9 mouse cellular contexts compared by ENCODE assay signal in genomic region chr8:66696970-66697843, GRCm38 (mm10). TPM values are rescaled to one million over a fixed set of nuclear protein-coding genes. Genes with fewer than 3 reads are reported as not detected.
DNase-seq lines count a peak whose midpoint lies in the region; ATAC-seq and TF ChIP-seq lines count a peak whose summit lies in the region.
"Had no signal": no experiment of that assay in that cellular context is flagged by ENCODE, and none has a peak within 500 bp of the region (broad histone marks: within the 10 kb centered on the region; RNA-seq: fewer than 3 reads in every experiment).

TSS of gene Npy1r (plus strand) at chr8:66697192.

- ATAC-seq in embryonic facial prominence, embryonic 15.5 days (ENCODE audit: insufficient number of reproducible peaks, low FRiP score, low TSS enrichment, low read depth): 0 out of 2 replicates have a peak, but pooled peaks have one; percentile 29
- peak; percentile 44; the same call in 1 of the 2 replicates for ATAC-seq in heart, postnatal 0 days (ENCODE audit: insufficient read depth, low read depth)
- ATAC-seq in liver, embryonic 13.5 days (ENCODE audit: low read depth): no peak
- no peak for ATAC-seq in granulocyte monocyte progenitor cell, adult 5-6 weeks (replicated peaks; ENCODE audit: poor library complexity, severe bottlenecking)

- H3K27ac ChIP-seq in embryonic facial prominence, embryonic 15.5 days (replicated peaks): no peak within 1 kb of the TSS
- H3K27ac ChIP-seq in heart, postnatal 0 days (ENCODE audit: low read depth): no peak within 1 kb of the TSS
- H3K27ac ChIP-seq in liver, embryonic 13.5 days: no peak within 1 kb of the TSS
- peak within 1 kb of the TSS; percentile 1; the same call in 1 of the 2 replicates for H3K27ac ChIP-seq in olfactory bulb, adult 2 months (ENCODE audit: insufficient read depth, low read depth, low read length)

- H3K9ac ChIP-seq in embryonic facial prominence, embryonic 15.5 days: no peak within 1 kb of the TSS; the same call in 1 of the 2 replicates
- H3K9ac ChIP-seq in heart, postnatal 0 days (replicated peaks; ENCODE audit: low read depth, low read length): peak within 1 kb of the TSS; percentile 38; the same call in 1 of the 2 replicates
- no peak within 1 kb of the TSS for H3K9ac ChIP-seq in liver, embryonic 13.5 days

- H3K36me3 ChIP-seq in embryonic facial prominence, embryonic 15.5 days: no peaks in the 10 kb centered on the region
- no peaks in the 10 kb centered on the region for H3K36me3 ChIP-seq in heart, postnatal 0 days (replicated peaks; ENCODE audit: control insufficient read depth, insufficient read depth, low read length)
- no peaks in the 10 kb centered on the region for H3K36me3 ChIP-seq in liver, embryonic 13.5 days

- peak within 1 kb of the TSS; percentile 40 for H3K4me3 ChIP-seq in embryonic facial prominence, embryonic 15.5 days (replicated peaks)
- peak within 1 kb of the TSS; percentile 43 for H3K4me3 ChIP-seq in heart, postnatal 0 days (ENCODE audit: low read depth, low read length)
- H3K4me3 ChIP-seq in liver, embryonic 13.5 days (replicated peaks): peak within 1 kb of the TSS; percentile 18; the same call in 1 of the 2 replicates
- H3K4me3 ChIP-seq in olfactory bulb, adult 2 months (ENCODE audit: insufficient read depth, low read depth, low read length): peak within 1 kb of the TSS; percentile 63

- 1% methylated on average over 30 of the region's 30 CpGs for WGBS in embryonic facial prominence, embryonic 15.5 days
- under 1% methylated on average over 30 of the region's 30 CpGs for whole genome bisulfite sequencing in heart, postnatal 0 days
- 3% methylated on average over 30 of the region's 30 CpGs for WGBS in liver, embryonic 13.5 days (ENCODE audit: insufficient replicate concordance)
- WGBS in olfactory bulb, adult 2 months: under 1% methylated on average over 30 of the region's 30 CpGs

- peak within 1 kb of the TSS; percentile 64 for H3K4me2 ChIP-seq in embryonic facial prominence, embryonic 15.5 days (replicated peaks)
- H3K4me2 ChIP-seq in heart, postnatal 0 days (ENCODE audit: low read depth, low read length): peak within 1 kb of the TSS; percentile 71
- peak within 1 kb of the TSS; percentile 29; the same call in 1 of the 2 replicates for H3K4me2 ChIP-seq in liver, embryonic 13.5 days

- TF ChIP-seq CTCF in heart, postnatal 0 days (IDR thresholded peaks at IDR 0.05; ENCODE audit: low read depth): peak; percentile 77
- no peak for TF ChIP-seq CTCF in olfactory bulb, adult 2 months (IDR thresholded peaks at IDR 0.05; ENCODE audit: insufficient read depth, low read depth, low read length)

- no peak for TF ChIP-seq EP300 in heart, postnatal 0 days (IDR thresholded peaks at IDR 0.05; ENCODE audit: low read depth)

- DNase-seq in cerebellum, adult 9-10 months: peak; percentile 13
- no peak for DNase-seq in cerebellum, adult 9-11 months
- DNase-seq in heart, postnatal 0 days (ENCODE audit: low spot score): peak; percentile 71
- peak; percentile 44 to 54 for DNase-seq in kidney, postnatal 36 days
- DNase-seq in liver, embryonic 13.5 days: no peak

- peaks cover 9% of the 10 kb centered on the region; the same call in 1 of the 2 replicates for H3K4me1 ChIP-seq in embryonic facial prominence, embryonic 15.5 days
- no peaks in the 10 kb centered on the region for H3K4me1 ChIP-seq in heart, postnatal 0 days (ENCODE audit: control insufficient read depth, insufficient read depth)
- no peaks in the 10 kb centered on the region for H3K4me1 ChIP-seq in liver, embryonic 13.5 days (replicated peaks)
- H3K4me1 ChIP-seq in olfactory bulb, adult 2 months (ENCODE audit: control insufficient read depth, insufficient read depth, low read length): 0 out of 2 replicates have a peak, but pooled peaks cover 2% of the 10 kb centered on the region

- no peaks in the 10 kb centered on the region for H3K9me3 ChIP-seq in embryonic facial prominence, embryonic 15.5 days (replicated peaks)
- no peaks in the 10 kb centered on the region for H3K9me3 ChIP-seq in heart, postnatal 0 days (replicated peaks; ENCODE audit: control insufficient read depth, low read length)
- no peaks in the 10 kb centered on the region for H3K9me3 ChIP-seq in liver, embryonic 13.5 days (replicated peaks)

- TF ChIP-seq POLR2A in olfactory bulb, adult 2 months (IDR thresholded peaks at IDR 0.05; ENCODE audit: insufficient read depth, low read depth, low read length): no peak

- peaks cover 34% of the 10 kb centered on the region for H3K27me3 ChIP-seq in embryonic facial prominence, embryonic 15.5 days
- H3K27me3 ChIP-seq in heart, postnatal 0 days (ENCODE audit: control insufficient read depth, insufficient read depth, low read length): peaks cover 16% of the 10 kb centered on the region
- peaks cover 30% of the 10 kb centered on the region for H3K27me3 ChIP-seq in liver, embryonic 13.5 days

RNA-seq across cellular contexts. Expression of gene Npy1r, which starts in this region (rescaled TPM):
- 2.8 and 2.9 TPM in 2 replicates for polyA plus RNA-seq in embryonic facial prominence, embryonic 15.5 days (2015; fragmentation: Nextera tagmentation; extraction: Ambion mirVana)
- total RNA-seq in heart, postnatal 0 days (2014; rRNA removed; ENCODE audit: low replicate concordance): 1.6 and 3.0 TPM in 2 replicates
- polyA plus RNA-seq in heart, postnatal 0 days (2015; fragmentation: Nextera tagmentation; extraction: Ambion mirVana): 2.5 and 3.5 TPM in 2 replicates
- 0.09 and 0.10 TPM in 2 replicates for polyA plus RNA-seq in liver, embryonic 13.5 days (2015; fragmentation: Nextera tagmentation; extraction: Ambion mirVana)
- polyA plus RNA-seq in olfactory bulb, adult 2 months (2012; ENCODE audit: insufficient read depth, insufficient read length, low replicate concordance, missing spikeins): not detected in 2 replicates
- total RNA-seq in granulocyte monocyte progenitor cell, adult 5-6 weeks (2014; fragmentation: Nextera tagmentation): not detected in 2 replicates
- not detected in 2 replicates for total RNA-seq in granulocyte monocyte progenitor cell, adult 5-6 weeks (2017)
- polyA plus RNA-seq: C2C12 had no signal

Comparison
In these comparisons a context has a peak if more than half of its experiments do, and no peak if none do; other contexts are left out.
1. DNase-seq: peak in cerebellum, adult 9-10 months (single experiment), heart, postnatal 0 days (single experiment) and kidney, postnatal 36 days (2 of 2); none in cerebellum, adult 9-11 months (single experiment) and liver, embryonic 13.5 days (single experiment).
2. ATAC-seq: peak in embryonic facial prominence, embryonic 15.5 days (single experiment) and heart, postnatal 0 days (single experiment); none in liver, embryonic 13.5 days (single experiment) and granulocyte monocyte progenitor cell, adult 5-6 weeks (single experiment).
3. Peak in every context shown above with its lines, with median percentiles within 50 percentile points of each other: H3K4me2 ChIP-seq and H3K4me3 ChIP-seq.